Mouse (Mus musculus): ENCODE measurements around the gene Gm4981.
"Not testable (repeated sequence)": the region's sequence is repeated elsewhere in the genome, so short reads cannot be mapped to it uniquely, and the experiment has no call there.

GRCm38 (mm10) chr10:58223972-58224805, 12.3 kb downstream of the Gm4981 start:
- not testable (repeated sequence) for TF ChIP-seq CTCF (IDR thresholded peaks at IDR 0.05; ENCODE audit: low read depth, low read length); POLR2A (IDR thresholded peaks at IDR 0.05; ENCODE audit: extremely low read depth, insufficient read depth, low read length)
